Mouse (Mus musculus) cortical plate, adult 2 months (tissue): ENCODE measurements around the gene Gm10645.

Experiments
- CTCF ChIP-seq: fragments of 200-500 bp; IDR thresholded peaks from 2 replicates; pipeline ENCODE4 v1.5.1; 2011; ENCODE audit warnings: mild to moderate bottlenecking, control low read depth, low read length; ENCODE audit not compliant: insufficient read depth; ENCODE audit errors: extremely low read depth
- POLR2A ChIP-seq: fragments of 200-500 bp; IDR thresholded peaks from 2 replicates; pipeline ENCODE4 v1.6.1; 2011; ENCODE audit warnings: mild to moderate bottlenecking, low read length, control low read depth; ENCODE audit not compliant: insufficient read depth; ENCODE audit errors: extremely low read depth

DNA sequence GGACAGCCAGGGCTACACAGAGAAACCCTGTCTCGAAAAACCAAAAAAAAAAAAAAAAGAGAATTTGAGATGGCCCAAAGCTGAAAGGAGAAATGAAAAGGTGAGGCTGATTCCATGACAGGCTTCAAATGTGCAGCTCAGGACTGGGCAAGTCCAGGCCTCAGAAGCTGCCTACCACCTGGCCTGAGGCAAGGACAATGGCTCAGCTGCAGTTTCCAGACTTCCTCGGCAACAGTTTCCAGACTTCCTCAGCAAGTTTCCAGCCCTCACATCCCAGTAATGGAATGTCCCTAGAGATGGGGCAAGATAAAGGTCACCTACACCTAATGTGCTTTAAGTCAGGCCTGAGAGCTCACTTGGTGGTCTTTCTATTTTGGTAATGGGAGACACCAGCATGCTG, 13.9 kb downstream of the Gm10645 start:
- TF ChIP-seq CTCF (no peak), POLR2A (no peak)
